Mouse (Mus musculus): Measurements from ENCODE around the gene Prdx3.
"Not testable (repeated sequence)": the region's sequence is repeated elsewhere in the genome, so short reads cannot be mapped to it uniquely, and the experiment has no call there.

Prdx3 gene

DNA sequence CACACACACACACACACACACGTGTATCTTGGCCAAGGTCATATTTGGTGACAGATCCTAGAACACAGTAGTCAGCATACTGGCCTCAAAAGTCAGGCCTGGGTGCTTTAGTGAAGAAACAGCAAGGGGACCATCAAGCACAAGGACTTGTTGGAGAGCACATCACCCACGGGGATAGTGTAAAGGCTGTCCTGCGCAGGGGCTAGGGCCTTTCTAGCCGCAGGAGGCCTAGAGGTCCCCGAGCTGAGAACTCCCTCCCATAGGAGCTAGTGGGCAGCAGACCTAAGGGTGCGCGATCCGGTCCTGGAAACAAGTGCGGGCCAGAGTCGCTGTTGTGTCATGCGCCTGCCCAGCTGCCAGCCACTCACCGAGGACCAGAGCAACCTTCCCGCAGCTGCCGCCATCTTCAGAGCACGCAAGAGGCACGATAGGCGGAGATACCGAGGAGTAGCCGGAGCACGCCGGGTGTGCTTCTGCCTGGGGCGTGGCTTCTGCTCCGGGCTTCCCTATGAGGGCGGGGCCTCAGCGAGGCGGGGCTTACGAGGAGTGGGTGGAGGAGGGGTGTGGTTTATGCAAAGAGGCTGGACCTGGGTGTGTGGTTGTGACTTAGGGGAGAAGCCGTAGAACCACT lies at the start of gene Prdx3:
Gene Prdx3 (minus strand): TSS at position 493 of the 631 bp plus-strand sequence.
- peak; percentile 83 for DNase-seq

DNA sequence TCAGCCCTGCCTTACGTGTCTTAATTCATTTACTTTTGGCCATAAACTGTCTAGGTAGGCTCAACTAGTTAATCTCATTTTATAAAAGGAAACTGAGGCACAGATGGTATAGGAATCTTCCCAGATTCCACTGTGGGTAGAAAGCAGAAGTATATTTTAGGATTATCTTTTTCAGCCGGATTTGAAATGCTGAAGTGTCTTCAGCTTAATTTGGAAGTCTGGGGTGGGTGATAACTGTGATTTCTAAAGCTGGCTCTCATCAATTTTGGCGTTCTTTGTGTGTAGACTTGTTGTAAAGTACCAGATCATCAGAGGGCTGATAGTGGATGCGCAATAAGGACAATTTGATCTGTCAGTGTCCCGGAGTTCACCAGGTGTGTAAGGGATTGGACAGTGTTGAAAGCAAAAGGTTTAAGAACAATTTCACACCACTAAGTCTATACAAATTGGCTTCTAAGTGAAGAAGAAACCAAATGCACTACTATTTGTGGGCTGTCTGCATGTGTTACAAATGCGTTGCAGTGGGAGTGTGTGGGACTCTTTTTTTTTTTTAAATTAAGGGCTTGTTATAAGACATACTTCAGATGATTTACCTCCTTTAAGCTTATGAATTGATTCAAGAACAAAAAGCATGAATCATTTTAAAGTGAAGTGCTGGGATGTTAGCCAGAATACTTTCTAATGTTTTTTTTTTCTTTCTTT lies 42.7 kb upstream of the Prdx3 start:
- DNase-seq = no peak

DNA sequence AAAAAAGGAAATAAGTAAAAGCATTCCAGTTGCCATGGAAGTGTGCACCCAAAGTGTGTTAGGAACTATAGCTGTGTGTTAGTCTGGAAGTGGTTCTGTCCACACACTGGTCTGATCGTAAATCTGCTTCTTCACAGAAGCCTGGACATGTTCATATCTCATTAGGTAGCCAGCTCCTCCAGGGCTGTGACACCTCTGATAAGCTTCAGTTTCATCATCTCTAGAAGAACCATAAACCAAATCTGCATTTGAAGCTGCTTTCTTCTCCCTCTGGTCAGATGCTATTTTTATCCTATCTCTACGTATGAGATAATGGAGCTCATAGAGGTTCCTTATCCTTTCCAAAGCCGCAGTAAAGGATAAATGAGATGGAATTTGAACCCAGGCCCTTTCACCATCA lies 41.5 kb upstream of the Prdx3 start:
- no peak for DNase-seq

DNA sequence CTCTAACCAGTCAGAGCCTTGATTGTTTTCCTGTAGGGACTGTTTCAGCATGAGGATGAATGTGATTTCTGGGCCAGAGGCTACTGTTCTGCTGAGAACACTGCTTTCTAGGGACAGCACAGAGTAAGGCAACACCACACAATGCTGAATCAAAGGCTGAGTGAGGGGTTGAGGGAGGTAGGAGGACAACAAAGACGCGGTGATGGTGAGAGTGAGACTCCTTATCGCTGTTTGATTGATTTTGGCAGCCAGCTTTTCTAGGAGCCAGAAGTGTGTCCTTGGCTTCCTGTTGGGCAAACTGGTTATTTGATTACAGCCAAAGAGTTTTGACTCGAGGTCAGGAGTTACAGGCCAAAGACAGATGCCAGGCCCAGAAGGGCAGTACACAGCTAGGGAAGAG lies 40.9 kb upstream of the Prdx3 start:
- no peak for DNase-seq

DNA sequence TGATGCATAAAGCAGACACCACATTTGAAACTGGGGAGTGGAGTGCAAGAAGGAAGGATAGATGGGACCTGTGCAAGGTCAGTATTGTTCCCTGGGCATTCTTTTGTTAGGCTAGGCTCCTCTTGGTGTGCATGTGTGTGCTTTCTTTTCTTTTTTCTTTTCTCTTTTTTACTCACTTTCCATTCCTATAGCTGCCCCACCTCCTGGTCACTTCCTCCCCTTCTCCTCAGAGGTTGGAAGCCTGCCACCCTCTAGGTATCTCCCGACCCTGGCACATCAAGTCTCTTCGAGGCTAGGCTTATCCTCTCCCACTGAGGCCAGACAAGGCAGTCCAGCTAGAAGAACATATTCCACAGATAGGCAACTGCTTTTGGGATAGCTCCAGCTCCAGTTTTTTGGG lies 37.3 kb upstream of the Prdx3 start:
- DNase-seq = no peak

DNA sequence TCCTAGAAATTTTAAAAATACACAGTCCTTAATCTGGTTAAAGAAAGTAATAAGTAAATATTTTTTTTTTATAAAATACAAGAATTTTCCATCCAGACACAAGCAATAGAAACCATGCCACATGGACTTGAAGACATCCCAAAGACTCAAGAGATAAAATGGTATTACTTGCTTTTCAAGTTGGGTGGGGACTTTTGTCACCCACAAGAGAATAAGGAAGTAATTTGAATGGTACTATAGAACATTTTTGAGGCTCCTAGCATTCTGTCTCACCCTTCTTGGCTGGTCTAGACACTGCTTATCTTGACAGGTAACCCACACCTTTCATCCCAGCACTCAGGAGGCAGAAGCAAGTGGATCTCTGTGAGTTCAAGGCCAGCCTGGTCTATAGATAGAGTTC lies 35.9 kb upstream of the Prdx3 start:
- DNase-seq = no peak

DNA sequence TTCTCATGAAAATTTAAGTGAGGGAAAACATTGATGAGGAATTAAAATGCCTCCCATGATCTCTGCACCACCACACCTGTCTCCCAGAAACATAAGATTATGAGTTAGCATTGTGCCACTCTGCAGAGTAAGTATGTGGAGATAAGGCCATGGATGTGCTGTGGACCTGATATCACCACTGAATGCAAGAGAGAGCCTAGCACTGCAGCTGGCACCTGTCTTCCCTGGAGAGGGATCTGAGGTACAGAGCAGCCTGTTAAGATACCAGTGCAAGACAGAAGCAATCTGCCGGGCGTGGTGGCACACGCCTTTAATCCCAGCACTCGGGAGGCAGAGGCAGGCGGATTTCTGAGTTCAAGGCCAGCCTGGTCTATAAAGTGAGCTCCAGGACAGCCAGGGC lies 31.1 kb upstream of the Prdx3 start:
- DNase-seq = no peak

DNA sequence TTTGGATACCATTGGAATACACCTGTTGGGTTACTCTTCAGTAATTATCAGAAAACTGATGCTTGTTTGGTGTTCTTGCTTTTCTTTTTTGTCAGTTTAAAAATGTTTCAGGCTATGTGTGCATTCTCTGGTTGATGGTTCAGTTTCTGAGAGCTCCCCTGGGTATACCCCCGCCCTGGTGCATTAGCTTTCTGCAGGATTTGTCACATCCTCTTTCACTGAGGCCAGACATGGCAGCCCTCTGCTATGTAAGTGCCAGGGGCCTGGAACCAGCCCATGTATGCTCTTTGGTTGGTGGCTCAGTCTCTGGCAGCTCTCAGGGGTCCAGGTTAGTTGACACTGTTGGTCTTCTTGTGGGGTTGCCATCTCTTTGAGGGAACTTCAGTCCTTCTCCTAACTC lies 29.6 kb upstream of the Prdx3 start:
- DNase-seq = no peak

DNA sequence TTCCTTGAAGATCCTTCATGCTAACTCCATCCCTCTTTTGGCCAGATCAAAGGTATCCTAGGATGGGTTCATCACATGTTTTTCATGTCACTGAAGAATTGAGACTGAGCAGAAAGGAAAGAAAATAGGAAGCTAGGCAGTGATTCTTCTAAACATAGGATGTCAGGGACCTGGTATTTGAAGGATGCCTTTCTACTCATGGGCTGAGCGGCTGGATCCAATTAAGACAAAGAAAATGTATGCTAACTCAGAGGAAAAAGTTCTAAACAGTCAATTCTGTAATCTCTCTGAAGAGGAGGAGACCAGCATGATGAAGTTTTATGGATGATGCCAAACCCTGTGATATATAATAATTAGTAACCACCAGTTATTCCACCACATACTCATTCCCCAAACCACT lies 28.8 kb upstream of the Prdx3 start:
- DNase-seq = no peak

DNA sequence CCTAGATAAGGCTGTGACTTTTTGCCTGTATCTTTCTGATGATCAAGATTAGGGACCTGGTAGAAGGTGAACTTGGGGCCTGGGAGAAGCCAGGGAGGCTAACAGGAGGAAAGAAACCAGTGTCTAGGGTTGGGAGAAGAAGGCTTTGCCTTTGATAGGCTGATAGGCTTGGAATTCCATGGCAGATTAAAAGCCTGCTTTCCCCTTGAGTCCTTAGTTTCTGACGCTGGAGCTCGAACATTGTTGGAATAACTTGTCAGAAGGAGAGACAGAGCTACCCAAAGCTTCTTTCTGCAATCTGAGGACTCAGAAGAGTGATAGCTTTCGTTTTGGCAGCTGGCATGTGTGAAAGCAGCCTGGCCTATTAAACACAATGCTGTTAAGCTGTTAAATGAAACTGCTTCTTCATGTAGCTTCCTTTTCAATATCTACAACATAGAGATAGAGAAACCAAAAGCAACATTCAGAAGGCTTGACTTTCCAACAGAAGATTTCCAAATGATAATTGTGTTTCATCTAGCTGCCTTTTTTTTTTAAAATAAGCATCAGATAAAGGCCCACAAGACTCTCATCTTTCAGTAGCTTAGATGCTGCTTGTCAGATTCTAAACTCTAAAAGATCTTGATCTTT lies 21.0 kb upstream of the Prdx3 start:
- DNase-seq = no peak

DNA sequence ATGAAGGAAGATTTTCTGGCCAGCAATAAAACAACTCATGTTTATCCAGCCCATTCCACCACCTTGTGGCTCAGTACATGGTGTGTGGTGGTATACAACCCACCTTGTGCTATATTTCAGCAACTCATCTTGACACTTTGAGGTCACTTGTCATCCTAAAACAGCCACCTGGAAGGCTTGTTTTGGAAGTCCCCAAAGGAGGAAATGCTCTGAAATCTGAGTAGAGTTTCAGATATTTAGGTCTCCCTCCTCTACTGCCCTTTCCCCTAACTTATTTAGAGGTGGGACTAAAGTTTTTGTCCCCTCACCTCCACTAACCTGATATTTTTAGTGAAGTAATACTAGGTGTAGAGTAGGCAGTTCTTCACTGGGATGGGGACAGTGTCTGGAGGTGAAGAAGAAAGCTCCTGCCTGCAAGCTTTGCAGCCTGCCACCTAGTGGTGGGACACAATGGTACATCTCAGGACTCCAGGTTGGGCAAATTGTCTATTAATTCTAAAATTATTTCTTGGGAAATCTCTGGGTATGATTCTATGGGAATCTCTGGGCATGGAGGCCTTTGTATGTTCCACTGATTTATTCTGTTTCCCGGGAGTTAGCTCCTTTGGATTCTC lies 17.7 kb upstream of the Prdx3 start:
- peak; percentile 53 for DNase-seq

DNA sequence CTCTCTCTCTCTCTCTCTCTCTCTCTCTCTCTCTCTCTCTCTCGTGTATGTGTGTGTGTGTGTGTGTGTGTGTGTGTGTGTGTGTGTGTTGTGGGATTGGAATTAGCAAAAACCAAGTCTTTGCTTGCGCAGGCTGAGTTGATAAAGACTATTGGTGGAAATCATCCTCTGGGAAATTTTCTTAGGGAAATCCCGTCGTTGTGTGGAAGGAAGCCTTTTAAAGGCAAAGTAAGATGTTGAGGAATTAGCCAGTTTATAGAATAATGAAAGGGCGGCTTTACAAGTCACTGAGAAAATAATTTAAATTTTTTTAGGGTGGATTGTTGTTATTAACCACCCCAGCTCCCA lies 16.7 kb upstream of the Prdx3 start:
- no peak for DNase-seq

DNA sequence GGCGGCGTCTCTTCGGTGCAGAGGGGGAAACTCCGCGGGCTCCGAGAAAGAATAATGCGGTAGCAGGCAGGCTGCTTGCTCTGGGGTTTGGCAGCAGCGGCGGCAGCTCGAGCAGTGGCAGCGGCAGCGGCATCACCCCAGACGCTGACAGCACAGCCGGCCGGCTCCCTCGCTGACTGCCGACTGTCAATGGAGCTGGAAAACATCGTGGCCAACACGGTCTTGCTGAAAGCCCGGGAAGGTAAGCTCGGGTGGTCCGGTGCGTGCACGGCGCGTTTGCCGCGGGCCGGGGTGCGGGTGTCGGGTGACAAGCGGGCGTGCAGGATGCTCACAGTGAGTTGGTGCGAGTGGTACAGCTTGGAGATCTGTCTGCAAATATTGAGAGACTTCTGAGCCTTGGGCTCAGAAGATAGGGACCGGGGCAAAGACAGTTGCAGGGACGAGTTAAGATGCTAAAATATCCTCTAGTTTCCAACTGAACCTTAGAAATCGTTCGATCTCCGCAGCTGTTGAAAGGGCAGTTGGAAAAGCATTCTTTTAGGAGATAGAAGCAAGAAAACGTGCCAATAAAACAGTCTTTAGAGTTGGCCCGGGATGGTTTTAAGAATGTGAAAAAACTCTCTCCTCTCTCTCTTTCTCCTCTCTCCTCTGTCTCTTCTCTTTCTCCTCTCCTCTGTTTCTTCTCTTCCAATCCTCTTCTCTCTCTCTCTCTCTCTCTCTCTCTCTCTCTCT lies 16.2 kb upstream of the Prdx3 start:
- no peak for DNase-seq

DNA sequence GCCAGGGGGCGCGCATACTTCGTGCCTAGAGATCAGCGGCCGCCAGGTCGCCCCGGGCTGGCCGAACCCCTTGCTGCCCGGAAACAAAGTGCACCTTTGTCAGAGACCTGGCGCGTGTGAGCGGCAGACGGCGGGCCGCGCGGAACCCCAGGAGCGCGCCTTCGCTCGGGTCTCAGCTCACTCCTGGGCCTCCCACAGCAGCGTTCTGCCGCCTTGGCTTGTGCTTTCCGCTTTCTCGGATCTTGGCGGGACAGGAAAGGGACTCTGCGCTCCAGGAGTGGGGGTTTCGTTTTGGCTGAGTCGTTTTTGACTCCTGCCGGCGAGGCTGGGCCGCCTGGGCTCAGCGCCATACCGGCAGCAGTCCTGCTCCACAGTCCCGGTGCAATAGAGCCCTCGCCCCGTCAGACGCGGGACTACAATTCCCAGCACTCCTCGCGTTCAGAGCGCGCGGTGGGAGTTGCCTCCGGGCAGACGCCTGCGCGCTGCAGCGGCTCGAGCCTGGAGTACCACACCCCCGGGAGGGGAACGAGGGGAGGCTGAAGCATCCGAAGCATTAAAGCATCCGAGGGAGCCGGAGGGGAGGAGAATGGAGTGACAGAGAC lies 15.5 kb upstream of the Prdx3 start, which contains the start of gene Grk5:
Gene Grk5 (plus strand): TSS at position 36 of the 602 bp plus-strand sequence.
- DNase-seq = peak; percentile 97

DNA sequence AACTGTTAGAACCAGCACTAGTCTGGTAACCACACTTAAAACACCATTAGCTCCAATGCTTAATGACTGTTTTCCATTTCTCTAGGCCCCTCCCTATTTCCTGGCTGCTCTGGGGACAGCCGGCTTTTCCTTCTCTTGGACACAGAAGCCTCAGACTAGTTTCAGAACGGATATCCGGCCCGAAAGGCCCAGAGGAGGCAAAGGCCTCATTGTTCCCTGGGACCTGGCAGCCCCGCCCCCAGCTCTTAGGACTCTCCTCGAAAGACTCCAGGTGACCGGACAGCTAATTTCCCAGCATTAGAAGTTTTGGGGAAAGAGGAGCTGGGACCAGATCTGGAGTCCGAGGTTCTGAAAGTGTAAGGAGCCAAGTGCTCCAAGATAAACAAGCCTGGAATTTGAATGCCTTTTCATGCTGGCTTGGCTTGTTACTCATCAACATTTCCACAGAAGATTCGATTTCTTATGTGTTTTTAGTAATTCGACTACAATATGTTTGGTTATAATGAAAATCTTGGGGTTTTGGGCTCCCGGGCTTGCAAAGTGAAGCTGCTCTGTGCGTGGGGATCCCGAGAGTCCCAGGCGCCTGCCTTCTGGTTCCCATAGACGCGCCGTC lies 14.9 kb upstream of the Prdx3 start:
- peak; percentile 24 for DNase-seq

DNA sequence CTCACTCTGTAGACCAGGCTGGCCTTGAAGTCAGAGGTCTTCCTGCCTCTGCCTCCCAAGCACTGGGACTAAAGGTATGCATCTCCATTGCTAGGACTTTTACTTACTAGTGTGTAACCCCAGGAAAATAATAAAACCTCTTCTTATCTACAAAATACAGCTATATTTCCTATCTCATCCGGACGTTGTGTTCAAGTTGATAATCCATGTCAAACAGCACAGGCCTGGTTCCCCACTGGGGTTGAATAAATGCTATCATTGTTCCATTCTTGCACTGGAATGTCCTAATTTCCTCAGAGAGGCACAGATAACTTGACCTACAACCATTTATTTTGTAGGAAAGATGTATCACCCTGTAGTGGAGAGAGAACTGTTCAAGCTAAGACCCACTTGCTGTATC lies 13.3 kb upstream of the Prdx3 start:
- no peak for DNase-seq

DNA sequence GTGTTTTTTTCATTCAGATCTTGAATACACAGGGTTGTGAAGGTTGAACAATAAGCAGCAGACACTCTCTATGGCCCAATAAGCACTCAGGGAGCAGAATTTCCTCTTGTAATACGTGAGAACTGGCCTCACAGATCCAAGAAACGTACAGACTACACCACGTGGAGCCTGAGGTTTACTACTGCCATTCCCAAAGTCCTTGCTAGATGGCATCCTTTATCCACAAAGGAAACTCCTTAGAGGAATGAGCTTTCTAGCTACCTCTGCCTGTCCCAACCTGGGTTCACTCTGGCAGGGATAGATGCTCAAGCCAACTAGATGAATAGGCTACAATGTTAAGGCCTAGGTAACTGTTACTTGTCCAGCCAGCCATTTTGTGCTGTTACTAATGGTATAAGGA lies 8.8 kb upstream of the Prdx3 start:
- DNase-seq = no peak

DNA sequence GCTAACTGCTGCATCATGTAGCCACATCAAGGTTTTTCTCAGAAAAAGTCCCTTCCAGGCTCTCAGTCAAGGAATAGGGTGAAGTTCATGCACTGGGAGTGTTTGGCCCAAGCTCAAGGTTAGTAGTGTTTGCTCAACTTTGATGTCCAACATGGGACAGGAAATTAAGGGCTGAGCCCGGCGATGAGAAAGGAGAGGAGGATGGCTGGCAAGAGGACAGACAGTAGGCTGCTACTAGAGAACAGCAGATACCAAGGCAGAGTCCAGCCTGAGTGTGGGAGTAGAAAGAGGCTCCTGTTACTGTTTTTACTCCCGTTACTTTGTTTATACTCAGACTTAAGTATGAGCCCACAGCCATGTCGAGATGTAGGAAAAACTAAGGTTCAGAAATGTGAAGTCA lies 855 bp downstream of the Prdx3 start:
- no peak for DNase-seq

DNA sequence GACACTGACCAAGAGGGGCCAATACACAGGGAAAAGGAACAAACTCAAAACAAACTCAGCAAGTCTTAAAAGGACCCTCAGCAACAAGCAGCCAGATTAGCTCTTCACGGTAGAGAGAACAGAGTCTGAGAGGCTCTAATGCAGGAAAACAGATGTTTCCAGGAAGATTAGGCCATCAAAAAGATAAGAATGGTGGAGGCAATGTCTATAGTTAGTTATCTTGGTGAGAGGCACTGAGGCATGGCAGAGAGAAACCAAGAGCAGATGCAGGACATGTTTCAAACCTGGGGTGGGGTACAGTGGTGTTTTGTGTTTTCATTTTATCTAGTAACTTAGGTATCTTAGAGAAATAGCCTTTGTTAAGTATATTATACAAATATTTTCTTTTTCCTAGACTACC lies 2.1 kb downstream of the Prdx3 start:
- no peak for DNase-seq

DNA sequence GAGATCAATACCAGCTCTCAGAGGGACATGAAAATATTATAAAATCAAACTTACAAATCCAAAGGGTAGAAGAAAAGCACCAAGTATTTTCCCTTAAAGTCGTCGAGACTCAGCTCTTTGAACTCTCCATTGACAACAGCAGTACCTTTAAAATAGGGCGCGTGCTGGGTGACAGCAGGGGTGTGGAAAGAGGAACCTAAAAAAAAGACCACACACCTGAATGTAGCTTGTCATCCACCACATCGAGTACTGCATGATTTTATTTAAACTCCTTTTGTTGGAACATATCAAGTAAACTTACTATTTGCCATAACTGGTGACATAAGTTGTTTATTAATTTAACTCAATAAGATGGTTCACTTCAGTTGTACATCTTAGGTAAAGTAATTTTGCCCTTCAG lies 3.0 kb downstream of the Prdx3 start:
- no peak for DNase-seq

DNA sequence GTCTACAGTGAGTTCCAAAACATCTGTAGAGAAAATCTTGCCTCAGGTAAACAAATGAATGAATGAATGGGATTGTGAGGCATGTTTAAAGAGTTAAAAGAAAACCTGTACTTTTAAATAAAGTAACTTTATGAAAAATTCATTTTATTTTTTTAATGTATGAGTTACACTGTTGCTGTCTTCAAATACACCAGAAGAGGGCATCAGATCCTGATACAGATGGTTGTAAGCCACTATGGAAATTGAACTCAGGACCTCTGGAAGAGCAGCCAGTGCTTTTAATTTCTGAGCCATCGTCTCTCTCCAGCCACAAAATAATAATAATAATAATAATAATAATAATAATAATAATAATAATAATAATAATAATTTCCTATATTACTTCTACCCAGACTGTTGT lies 3.9 kb downstream of the Prdx3 start:
- no peak for DNase-seq

DNA sequence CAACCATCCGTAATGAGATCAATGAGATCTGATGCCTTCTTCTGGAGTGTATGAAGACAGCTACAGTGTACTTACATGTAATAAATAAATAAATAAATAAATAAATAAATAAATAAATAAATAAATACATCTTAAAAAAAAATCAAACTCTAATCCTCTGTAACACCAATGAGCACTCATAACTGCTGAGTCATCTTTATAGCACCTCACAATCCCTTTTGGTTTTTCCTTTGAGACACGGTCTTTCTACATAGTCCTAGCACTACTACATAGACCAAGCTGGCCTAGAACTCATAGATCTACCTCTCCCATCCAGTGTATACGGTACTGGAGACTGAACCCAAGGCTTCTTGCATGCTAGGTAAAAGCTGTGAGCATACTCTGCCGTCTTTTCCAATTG lies 8.2 kb downstream of the Prdx3 start:
- not testable (repeated sequence) for DNase-seq

Measured in right cerebral cortex, postnatal 4 days (tissue).